Mouse (Mus musculus): ENCODE results near the gene Hes2. TPM values are rescaled to one million over a fixed set of nuclear protein-coding genes. Genes with fewer than 3 reads are reported as not detected.

Hes2 gene
- total RNA-seq, 1 experiment from 2014 or later = not detected

- ATAC-seq (ENCODE audit: extremely low read depth, insufficient number of reproducible peaks, low FRiP score, poor library complexity, severe bottlenecking) = peak; percentile 42
Measured at GRCm38 (mm10) chr4:152201492-152201891, 42.8 kb downstream of the Hes2 start.

- ATAC-seq (ENCODE audit: extremely low read depth, insufficient number of reproducible peaks, low FRiP score, poor library complexity, severe bottlenecking) = no peak
Measured at GRCm38 (mm10) chr4:152202418-152202817, 43.8 kb downstream of the Hes2 start.

DNA sequence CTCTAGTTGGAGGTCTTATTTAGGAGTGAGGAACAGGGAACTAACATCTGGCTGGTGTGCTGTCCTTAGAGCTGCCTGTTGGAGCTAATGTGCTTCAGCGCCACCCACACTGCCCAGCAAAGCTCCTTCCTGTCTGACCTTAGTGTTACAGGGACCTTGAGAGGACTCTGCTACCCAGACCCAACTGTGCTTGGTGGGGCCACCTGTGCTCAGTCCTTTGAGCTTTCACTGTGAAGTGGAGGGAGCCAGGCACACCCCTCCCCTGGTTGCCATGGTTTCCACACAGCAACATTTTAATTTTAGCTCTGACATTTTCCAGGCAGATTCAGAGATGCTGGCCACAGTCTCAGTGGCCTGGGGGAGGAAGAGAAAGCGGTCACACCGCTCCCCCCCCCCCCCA, 44.2 kb downstream of the Hes2 start:
- ATAC-seq (ENCODE audit: extremely low read depth, insufficient number of reproducible peaks, low FRiP score, poor library complexity, severe bottlenecking) = no peak

GRCm38 (mm10) chr4:152204663-152205062, 46.0 kb downstream of the Hes2 start:
- ATAC-seq (ENCODE audit: extremely low read depth, insufficient number of reproducible peaks, low FRiP score, poor library complexity, severe bottlenecking) = no peak

DNA sequence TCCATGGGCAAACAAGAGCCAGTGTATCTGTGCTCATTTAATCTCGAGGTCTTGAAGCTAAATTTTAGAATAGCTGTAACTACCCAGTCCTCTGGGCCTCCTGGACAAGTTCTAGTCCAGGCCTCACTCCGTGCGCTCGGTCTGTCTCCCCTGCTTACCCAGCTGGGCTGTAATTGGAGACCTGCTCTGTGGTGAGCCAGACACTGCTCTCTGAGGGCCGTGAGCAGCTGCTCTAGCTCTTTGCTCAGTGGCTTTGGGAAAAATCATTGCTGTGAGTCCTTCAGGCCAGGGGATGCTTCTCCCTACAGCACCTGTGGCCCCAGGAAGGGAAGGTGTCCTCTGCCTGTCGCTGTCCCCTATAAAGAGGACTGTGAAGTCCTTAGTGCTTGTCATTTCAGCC, 47.5 kb downstream of the Hes2 start:
- no peak for ATAC-seq (ENCODE audit: extremely low read depth, insufficient number of reproducible peaks, low FRiP score, poor library complexity, severe bottlenecking)

GRCm38 (mm10) chr4:152209623-152210022, 51.0 kb downstream of the Hes2 start:
- no peak for ATAC-seq (ENCODE audit: extremely low read depth, insufficient number of reproducible peaks, low FRiP score, poor library complexity, severe bottlenecking)

Other genes with a start within 250 kb of the Hes2 start
- 45.3 and 55.7 TPM in 2 replicates for gene Dnajc11, start 225.2 kb upstream of the Hes2 start, total RNA-seq (2017)
- gene Thap3, start 169.9 kb upstream of the Hes2 start, total RNA-seq (2017) = 16.2 and 17.5 TPM in 2 replicates
- gene Phf13, start 162.6 kb upstream of the Hes2 start, total RNA-seq (2017) = 5.0 and 5.2 TPM in 2 replicates
- 6.5 and 8.7 TPM in 2 replicates for gene Klhl21, start 150.1 kb upstream of the Hes2 start, total RNA-seq (2017)
- gene Zbtb48, start 131.2 kb upstream of the Hes2 start, total RNA-seq (2017) = 19.0 and 20.4 TPM in 2 replicates
- gene Tas1r1, start 120.3 kb upstream of the Hes2 start, total RNA-seq (2017) = not detected in 2 replicates
- 23.0 and 23.7 TPM in 2 replicates for gene Nol9, start 119.5 kb upstream of the Hes2 start, total RNA-seq (2017)
- gene Plekhg5, start 86.4 kb upstream of the Hes2 start, total RNA-seq (2017) = 0.81 and 2.5 TPM in 2 replicates
- gene Tnfrsf25, start 42.9 kb upstream of the Hes2 start, total RNA-seq (2017) = 1.8 and 2.3 TPM in 2 replicates
- 0.12 and 0.23 TPM in 2 replicates for gene Espn, start 6.5 kb upstream of the Hes2 start, total RNA-seq (2017)
- 12.2 and 18.4 TPM in 2 replicates for gene Acot7, start 19.3 kb downstream of the Hes2 start, total RNA-seq (2017)
- 0.12 TPM in 1 of 2 replicates, not detected in the other for gene Gpr153, start 115.4 kb downstream of the Hes2 start, total RNA-seq (2017)
- not detected in 2 replicates for gene Hes3, start 132.8 kb downstream of the Hes2 start, total RNA-seq (2017)
- 24.9 and 26.2 TPM in 2 replicates for gene Icmt, start 138.4 kb downstream of the Hes2 start, total RNA-seq (2017)
- not detected in 2 replicates for gene Rnf207, start 160.1 kb downstream of the Hes2 start, total RNA-seq (2017)
- gene Rpl22, start 166.9 kb downstream of the Hes2 start, total RNA-seq (2017) = 782 and 849 TPM in 2 replicates
- gene Chd5, start 179.8 kb downstream of the Hes2 start, total RNA-seq (2017) = under 0.01 and 0.12 TPM in 2 replicates